Mouse (Mus musculus) left cerebral cortex, postnatal 14 days (tissue): ENCODE results near the gene Saal1. TPM values are rescaled to one million over a fixed set of nuclear protein-coding genes. Genes with fewer than 3 reads are reported as not detected.
A peak's percentile ranks its signal among the peaks of the same experiment; 100 is the strongest.

Experiments
- DNase-seq, 2 experiments: peaks; one replicate each; pipeline ENCODE4 v3.0.0; 2021 to 2022; ENCODE audit warnings: low spot score in 2 of 2, mixed read lengths in 1 of 2
- intact Hi-C: fragments of 180-260 bp; cut with DNase I; formaldehyde crosslinking; loops from one replicate; pipeline ENCODE4 v1.15.1; 2025
- total RNA-seq, 2 experiments: library from RNA; stranded (reverse); gene quantifications; 2 replicates each; pipeline ENCODE4 v1.2.3; 2021

Gene Saal1
- total RNA-seq, 2 experiments from 2014 or later = 7.2 to 8.5 TPM

DNA sequence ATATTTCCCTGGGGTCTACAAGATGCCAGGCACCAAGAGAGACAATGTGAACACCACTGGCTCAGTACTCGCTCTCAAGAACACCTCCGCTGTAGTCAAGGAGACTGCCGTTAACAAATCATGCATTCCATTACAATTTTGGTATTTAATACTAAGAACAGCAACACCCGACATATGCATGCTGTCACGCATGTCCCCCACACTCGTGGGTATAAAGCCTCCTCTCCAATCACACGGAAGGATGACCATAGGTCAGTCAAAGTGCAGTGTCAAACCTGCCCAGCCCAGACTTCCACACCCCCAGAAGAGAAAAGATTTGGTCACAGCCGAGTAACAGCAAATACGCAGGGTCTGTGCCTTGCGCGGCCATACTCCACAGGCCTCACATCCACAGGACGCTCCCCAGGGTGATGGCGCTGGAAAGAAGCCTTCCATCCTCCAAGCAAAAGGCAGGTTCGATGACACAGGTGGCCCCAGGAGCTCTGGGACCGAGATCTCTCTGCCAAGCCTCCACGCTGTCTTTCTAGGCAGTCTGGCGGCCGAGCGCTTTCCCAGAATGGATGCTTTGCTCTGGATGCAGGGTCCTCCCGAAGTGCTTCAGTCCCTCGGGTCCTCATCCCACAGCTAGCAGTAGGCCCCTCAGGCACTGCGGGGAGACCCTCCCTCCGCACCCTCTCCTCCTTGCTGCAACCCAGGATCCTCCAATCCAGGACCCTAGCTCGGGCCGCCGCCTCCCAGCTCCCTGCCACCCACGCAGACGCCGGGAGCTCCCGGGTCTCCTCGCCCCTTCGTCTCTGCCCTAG is 71.4 kb downstream of the Saal1 start:
- intact Hi-C loops = loop anchor here (5.0 kb wide), 1 partner anchor 73 kb away; the partner anchor contains the start of gene Saal1
- peak; percentile 34 to 37 for DNase-seq

Other genes with a start within 250 kb of the Saal1 start
- gene Sergef, start 70.9 kb downstream of the Saal1 start, total RNA-seq = 10 to 100 TPM; 57.2 to 66.4 TPM
- gene Tph1, start 38.1 kb downstream of the Saal1 start, total RNA-seq = under 1 TPM; 0.27 to 0.31 TPM
- gene Saa3, start 5.0 kb upstream of the Saal1 start, total RNA-seq = not detected
- gene Saa4, start 21.9 kb upstream of the Saal1 start, total RNA-seq = not detected
- not detected for gene Saa1, start 32.3 kb upstream of the Saal1 start, total RNA-seq
- not detected for gene Saa2, start 41.1 kb upstream of the Saal1 start, total RNA-seq
- 10 to 100 TPM; 11.4 to 13.7 TPM for gene Hps5, start 85.4 kb upstream of the Saal1 start, total RNA-seq
- gene Gtf2h1, start 85.4 kb upstream of the Saal1 start, total RNA-seq = 10 to 100 TPM; 37.0 to 39.3 TPM
- gene Ldha, start 130.8 kb upstream of the Saal1 start, total RNA-seq = 100 to 1,000 TPM; 497 to 507 TPM
- not detected for gene Ldhc, start 150.5 kb upstream of the Saal1 start, total RNA-seq
- gene Tsg101, start 209.3 kb upstream of the Saal1 start, total RNA-seq = 10 to 100 TPM; 74.0 to 76.5 TPM
- 1 to 10 TPM; 9.6 to 10.0 TPM for gene Uevld, start 247.8 kb upstream of the Saal1 start, total RNA-seq